Mouse (Mus musculus): ENCODE measurements around the gene Gpr161. TPM values are rescaled to one million over a fixed set of nuclear protein-coding genes. Genes with fewer than 3 reads are reported as not detected.

Gene Gpr161
- total RNA-seq (2021), result 10 to 100 TPM; 49.1 to 50.3 TPM
- long read RNA-seq, partial matches to known transcripts, result 0 of 7 reads
- long read RNA-seq, other reads (novel, unspliced or antisense), result 7 of 7 reads

- DNase-seq (ENCODE audit: low spot score in 2 of 2), result no peak
Measured at GRCm38 (mm10) chr1:165295489-165295888, at the start of gene Gpr161. Gpr161 (plus strand) TSS chr1:165295789.

DNA sequence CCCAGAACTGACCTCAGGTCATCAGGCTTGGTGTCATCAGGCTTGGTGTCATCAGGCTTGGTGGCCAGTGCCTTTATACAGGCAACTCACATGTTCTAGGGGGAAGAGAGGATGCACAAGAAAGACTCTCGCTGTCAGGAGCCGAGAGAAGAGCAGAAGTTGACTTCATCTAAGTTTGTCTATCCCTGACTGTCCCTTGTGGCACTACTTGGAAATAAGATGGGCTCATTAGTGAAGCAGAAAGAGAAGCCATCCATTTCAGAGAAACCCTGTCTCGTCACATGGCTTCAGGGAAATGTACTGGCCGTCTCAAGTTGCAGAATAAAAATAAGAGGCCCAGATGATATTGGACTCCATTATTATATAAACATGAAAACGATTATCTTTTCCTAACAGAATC, 49.0 kb upstream of the Gpr161 start:
- DNase-seq (ENCODE audit: low spot score in 2 of 2), result no peak

DNA sequence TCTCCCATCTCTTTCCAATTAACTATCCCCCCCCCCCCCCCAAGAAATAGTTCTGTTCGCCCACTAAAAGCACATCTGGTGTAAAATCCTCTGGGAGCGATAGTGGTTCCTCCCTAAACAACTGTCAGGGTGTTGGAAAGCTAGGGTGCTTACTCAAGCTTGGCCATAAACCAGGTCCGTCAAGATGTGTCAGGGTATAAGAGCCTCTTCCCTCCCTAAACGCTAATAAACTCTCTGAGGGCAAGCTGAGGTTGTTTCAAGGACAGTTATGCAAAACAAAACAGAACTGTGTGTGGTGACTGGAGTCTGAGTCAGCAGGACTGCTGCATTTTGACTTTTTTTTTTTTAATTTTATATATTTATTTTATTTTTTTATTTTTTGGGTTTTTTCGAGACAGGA, 48.5 kb upstream of the Gpr161 start:
- no peak for DNase-seq (ENCODE audit: low spot score in 2 of 2)

GRCm38 (mm10) chr1:165247788-165248187, 47.8 kb upstream of the Gpr161 start:
- no peak for DNase-seq (ENCODE audit: low spot score in 2 of 2)

DNA sequence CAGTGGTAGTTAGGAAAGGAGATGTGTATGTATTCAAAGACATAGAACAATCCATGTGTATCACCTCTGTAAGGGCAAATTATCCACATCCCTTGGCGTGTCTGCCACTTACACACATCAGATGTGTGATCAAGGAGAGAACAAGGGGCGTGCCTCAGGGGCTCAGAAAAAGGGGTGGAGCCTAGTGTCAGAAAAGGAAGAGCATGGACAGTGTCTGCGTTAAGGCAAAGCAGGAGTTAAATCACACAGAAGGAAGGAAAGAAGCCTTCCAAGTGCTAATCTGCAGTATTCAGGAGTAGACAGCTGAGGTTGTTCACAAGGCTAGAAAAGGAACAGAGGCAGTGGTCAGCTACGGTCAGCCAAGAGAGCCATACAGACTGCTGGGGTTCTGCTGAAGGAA, 46.7 kb upstream of the Gpr161 start:
- no peak for DNase-seq (ENCODE audit: low spot score in 2 of 2)

GRCm38 (mm10) chr1:165250546-165250945, 45.0 kb upstream of the Gpr161 start:
- DNase-seq (ENCODE audit: low spot score in 2 of 2), result no peak

GRCm38 (mm10) chr1:165252027-165252671, 43.4 kb upstream of the Gpr161 start:
- DNase-seq (ENCODE audit: low spot score in 2 of 2), result peak; percentile 60 to 64

DNA sequence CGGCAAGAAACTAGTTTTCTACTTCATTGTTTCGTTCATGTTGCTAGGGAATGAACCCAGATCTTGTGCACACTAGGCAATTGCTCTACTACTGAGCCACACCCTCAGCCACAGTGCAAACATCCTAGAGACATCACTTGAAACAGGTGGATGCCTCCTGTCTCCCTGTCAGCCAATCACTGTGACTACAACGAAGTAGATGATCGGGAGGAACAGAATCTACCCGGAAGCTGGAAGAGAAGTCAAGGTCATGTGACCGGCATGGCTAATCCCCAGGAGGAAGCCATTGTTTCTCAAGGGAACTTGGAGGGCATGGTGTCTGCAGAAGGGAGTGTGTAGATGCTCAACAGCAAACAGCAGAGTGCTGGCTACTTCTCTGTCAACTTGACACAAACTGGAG, 20.6 kb upstream of the Gpr161 start:
- no peak for DNase-seq (ENCODE audit: low spot score in 2 of 2)

GRCm38 (mm10) chr1:165280741-165281140, 14.8 kb upstream of the Gpr161 start:
- no peak for DNase-seq (ENCODE audit: low spot score in 2 of 2)

- DNase-seq (ENCODE audit: low spot score in 2 of 2), result peak; percentile 59 to 69
Measured at GRCm38 (mm10) chr1:165281351-165282221, 14.0 kb upstream of the Gpr161 start.

- peak in 1 of 2 experiments; percentile 40 for DNase-seq (ENCODE audit: low spot score in 2 of 2)
Measured at GRCm38 (mm10) chr1:165282222-165282966, 13.2 kb upstream of the Gpr161 start.

GRCm38 (mm10) chr1:165282967-165283345, 12.6 kb upstream of the Gpr161 start:
- no peak for DNase-seq (ENCODE audit: low spot score in 2 of 2)

GRCm38 (mm10) chr1:165284096-165284495, 11.5 kb upstream of the Gpr161 start:
- no peak for DNase-seq (ENCODE audit: low spot score in 2 of 2)

GRCm38 (mm10) chr1:165288165-165288564, 7.4 kb upstream of the Gpr161 start:
- DNase-seq (ENCODE audit: low spot score in 2 of 2), result no peak

- no peak for DNase-seq (ENCODE audit: low spot score in 2 of 2)
Measured at GRCm38 (mm10) chr1:165289831-165290230, 5.8 kb upstream of the Gpr161 start.

GRCm38 (mm10) chr1:165291606-165292005, 4.0 kb upstream of the Gpr161 start:
- no peak for DNase-seq (ENCODE audit: low spot score in 2 of 2)

GRCm38 (mm10) chr1:165301108-165301507, 5.5 kb downstream of the Gpr161 start:
- DNase-seq (ENCODE audit: low spot score in 2 of 2), result no peak

DNA sequence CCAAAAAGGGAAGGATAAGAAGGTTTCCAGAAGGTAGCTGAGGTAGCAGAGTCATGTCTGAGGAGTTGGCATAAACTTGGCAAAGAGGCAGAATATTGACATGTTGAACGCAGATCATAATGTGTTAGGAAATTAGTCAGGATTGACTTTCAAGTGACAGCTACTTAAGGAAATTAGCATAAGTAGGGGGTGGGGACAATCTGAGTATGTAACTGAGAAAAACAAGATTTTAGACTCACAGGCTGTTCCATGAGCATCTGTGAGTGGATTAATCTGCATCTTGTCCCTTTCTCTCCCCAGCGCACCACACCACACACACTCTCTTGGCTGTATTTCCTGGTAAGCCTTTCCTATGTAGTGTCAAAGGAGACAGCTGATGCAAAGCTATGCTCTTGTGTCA, 6.0 kb downstream of the Gpr161 start:
- no peak for DNase-seq (ENCODE audit: low spot score in 2 of 2)

DNA sequence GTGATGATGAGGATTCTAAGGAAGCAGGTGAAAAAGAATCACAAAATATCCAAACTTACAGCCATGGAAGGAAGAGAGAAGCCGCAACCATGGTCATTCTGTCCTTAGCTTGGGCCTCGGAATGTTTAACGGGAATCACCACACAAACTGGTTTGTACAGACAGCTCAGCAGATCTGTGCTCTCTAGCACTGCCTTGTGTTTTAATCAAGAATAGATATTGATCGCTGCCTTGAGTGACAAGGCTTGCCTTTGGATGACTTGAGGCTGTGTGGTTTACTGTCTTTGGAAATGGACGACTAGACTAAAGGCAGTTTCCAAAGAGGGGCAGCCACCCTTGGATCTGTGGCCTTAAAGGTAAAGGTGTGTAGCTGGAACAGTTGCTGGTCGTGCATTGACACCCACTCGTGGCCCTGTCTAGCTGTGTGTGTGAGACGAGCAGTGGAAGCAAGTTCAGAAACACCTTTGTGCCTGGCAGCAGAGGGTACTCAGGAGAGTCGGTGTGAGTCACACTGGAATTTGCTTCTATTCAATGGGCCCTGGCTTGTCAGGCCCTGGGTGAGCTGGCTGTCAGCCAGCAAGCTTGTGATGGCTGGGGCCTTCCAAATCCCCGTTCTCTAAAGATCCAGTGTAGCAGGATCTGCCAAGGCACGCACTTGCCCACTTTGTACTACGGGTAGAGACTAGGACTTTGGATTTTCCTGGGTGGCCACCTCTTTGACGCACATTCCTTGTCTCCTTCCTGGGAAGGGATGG, 7.0 kb downstream of the Gpr161 start:
- DNase-seq (ENCODE audit: low spot score in 2 of 2), result peak; percentile 48 to 64

DNA sequence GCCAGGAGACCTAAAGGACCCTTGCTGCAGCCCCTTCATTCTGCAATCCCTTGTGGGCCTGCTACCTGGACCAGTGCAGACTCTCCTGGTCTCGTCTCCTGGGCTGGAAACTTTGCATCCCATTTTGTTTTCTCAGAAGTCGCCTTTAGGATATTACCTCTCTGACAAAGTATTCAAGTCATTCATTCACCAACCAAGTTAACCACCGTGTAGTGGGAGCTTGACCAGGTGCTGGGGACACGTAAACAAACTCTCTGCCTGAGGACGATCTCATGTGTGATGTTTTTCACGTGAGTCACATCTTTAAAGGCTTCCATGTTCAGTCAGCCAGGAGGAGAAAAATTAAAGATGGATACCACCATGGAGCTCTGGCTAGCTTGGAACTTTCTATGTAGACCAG, 7.6 kb downstream of the Gpr161 start:
- DNase-seq (ENCODE audit: low spot score in 2 of 2), result no peak

DNA sequence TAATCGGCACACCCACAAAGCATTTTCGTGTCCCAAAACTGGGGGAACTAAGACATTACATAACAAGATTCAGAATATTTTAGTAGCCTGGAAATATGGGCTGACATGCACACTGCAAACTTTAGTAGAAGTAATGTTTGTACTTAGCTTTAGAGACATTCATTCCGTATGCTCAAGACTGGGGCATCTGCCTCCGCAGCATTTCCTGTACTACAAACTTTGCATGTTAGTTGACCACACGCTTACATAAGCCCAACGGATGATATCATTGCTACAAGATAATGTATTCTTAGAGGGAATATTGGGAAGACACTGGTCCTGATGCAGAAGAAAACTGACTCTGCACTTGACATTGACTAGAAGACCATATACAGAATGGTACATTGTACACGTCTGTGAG, 8.8 kb downstream of the Gpr161 start:
- no peak for DNase-seq (ENCODE audit: low spot score in 2 of 2)

Measured in layer of hippocampus, postnatal 10 days (tissue).